In the genomic region with DNA sequence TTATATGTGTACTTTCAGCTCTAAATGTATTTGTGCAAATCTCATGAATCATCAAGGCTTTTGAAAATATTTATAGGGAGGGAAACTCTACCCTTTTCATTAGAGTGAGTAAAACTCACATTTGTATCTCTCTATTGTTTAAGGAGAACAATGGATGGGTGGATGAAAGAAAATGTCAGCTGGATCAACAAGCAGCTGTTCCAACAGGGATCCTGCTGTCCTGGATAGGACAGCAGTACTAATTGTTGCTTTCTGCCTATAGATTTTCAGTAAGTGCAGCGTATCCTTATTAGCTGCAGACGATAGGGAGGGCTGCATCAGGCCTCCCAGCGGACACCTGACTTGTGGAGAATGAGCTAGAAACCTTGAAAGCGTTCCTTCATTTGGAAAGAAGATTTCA, we compare ENCODE assay signal across 19 mouse cellular contexts.
"Had no signal": no experiment of that assay in that cellular context is flagged by ENCODE, and none has a peak within 500 bp of the region (broad histone marks: within the 10 kb centered on the region; RNA-seq: fewer than 3 reads in every experiment).

No protein-coding gene starts in this region.

- H3K27me3 ChIP-seq: liver, embryonic 15.5 days; lung, embryonic 15.5 days; megakaryocyte, embryonic 14.5 days; midbrain, embryonic 13.5 days; midbrain, embryonic 15.5 days; neural tube, embryonic 13.5 days; neural tube, embryonic 15.5 days; stomach, embryonic 15.5 days had no signal

- H3K4me2 ChIP-seq: liver, embryonic 15.5 days; lung, embryonic 15.5 days; midbrain, embryonic 11.5 days; midbrain, embryonic 13.5 days; midbrain, embryonic 15.5 days; neural tube, embryonic 13.5 days; neural tube, embryonic 15.5 days; stomach, embryonic 15.5 days had no signal

- DNase-seq: liver, postnatal 0 days; lung, adult 2 months; lung, postnatal 14 days; lung, postnatal 36 days; right cerebral cortex, postnatal 14 days; thymus, adult 2 months; thymus, postnatal 25 days; thymus, postnatal 4 days had no signal

- H3K27ac ChIP-seq: liver, embryonic 15.5 days; lung, embryonic 15.5 days; macrophage; midbrain, embryonic 13.5 days; midbrain, embryonic 15.5 days; neural tube, embryonic 13.5 days; neural tube, embryonic 15.5 days; stomach, embryonic 15.5 days; stomach, postnatal 0 days had no signal

- H3K36me3 ChIP-seq: liver, embryonic 15.5 days; lung, embryonic 15.5 days; midbrain, embryonic 13.5 days; midbrain, embryonic 15.5 days; neural tube, embryonic 13.5 days; neural tube, embryonic 15.5 days; stomach, embryonic 15.5 days had no signal

- H3K4me3 ChIP-seq: liver, embryonic 15.5 days; lung, embryonic 15.5 days; megakaryocyte, embryonic 14.5 days; midbrain, embryonic 13.5 days; midbrain, embryonic 15.5 days; neural tube, embryonic 13.5 days; neural tube, embryonic 15.5 days; stomach, embryonic 15.5 days had no signal
